Mouse (Mus musculus): ENCODE measurements around the gene Sap30bp.

DNA sequence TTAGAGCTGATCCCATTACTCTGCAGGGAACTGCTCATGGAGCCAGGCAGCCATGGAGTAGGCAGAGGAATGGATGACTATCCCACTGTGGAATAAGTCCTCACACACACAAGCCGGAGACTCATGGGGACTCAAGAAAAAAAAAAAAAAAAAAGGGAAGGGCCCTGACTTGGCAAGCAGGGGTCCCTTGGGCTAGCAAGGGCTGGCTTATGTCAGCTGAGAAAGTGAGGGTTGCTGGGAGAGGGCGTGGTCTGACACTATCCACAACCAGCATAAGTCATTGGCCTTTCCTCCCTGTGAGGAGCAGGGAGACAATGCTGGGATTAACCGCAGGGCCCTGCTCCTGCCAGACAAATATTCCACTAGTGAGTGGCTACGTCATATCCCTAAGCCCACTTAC lies 16.5 kb upstream of the Sap30bp start:
- TF ChIP-seq POLR2A (IDR thresholded peaks at IDR 0.05; ENCODE audit: insufficient read depth, low read length) (no peak), CTCF (IDR thresholded peaks at IDR 0.05; ENCODE audit: low read depth, low read length) (no peak)
